Mouse (Mus musculus) lung, postnatal 14 days (tissue): ENCODE measurements around the gene Cpeb3.
"Not testable (repeated sequence)": the region's sequence is repeated elsewhere in the genome, so short reads cannot be mapped to it uniquely, and the experiment has no call there.

ENCODE experiments used
- DNase-seq: peaks from one replicate; pipeline ENCODE4 v3.0.0; 2021

Gene Cpeb3

DNA sequence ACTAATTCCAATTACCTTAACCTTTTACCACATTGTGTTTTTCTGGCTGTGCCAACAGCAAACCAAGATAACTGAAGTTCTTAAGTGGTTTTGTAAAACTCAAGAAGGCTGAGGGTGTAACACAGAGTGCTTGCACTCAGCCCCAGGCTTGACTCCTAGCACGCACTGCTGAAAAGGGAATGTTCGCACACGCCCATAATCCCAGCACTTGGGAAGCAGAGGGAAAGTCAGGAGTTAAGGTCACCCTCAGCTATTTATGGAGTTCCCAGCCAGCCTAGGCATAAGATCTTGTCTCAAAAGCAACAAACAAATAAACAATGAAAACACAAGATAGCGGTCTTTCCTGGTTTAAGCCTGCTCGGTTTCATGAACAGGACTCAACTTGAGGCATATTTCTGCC is 63.0 kb downstream of the Cpeb3 start:
- DNase-seq: no peak

DNA sequence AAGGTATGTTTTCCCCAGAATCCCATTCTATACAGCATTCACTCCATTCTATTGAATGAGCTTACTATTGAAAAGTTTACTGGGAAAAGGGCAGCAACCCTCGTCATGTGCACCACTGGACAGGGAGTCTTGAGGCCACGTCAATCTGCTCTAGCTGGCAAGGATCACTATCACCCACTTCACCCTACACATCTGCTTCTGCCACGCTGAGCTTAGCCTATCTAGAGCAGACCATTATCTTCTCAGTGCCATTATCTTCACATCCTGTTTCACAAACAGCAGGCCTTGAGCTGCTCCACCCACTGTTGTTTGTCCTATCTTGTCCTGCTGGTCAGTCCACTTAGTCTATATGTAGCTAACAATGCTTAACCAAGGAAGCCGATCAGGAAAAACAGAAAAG is 66.8 kb downstream of the Cpeb3 start:
- DNase-seq: no peak

DNA sequence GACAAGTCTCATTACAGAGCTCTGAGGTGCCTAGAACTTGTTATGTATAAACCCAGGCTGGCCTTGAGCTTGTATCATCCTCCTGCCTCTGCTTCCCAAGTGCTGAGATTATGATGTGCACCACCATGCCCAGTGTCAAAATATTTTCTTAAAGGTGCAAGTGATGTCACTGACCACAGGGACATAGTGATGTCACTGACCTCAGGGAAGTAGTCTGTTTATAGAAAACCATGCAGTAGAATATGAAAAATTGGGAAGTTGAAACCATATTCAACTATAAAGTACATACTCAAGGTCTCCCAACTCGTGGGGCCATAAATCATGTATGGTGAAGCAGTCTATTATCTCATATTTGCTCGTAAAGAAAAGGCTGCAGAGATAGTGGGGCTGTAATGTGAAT is 71.3 kb downstream of the Cpeb3 start:
- no peak for DNase-seq

DNA sequence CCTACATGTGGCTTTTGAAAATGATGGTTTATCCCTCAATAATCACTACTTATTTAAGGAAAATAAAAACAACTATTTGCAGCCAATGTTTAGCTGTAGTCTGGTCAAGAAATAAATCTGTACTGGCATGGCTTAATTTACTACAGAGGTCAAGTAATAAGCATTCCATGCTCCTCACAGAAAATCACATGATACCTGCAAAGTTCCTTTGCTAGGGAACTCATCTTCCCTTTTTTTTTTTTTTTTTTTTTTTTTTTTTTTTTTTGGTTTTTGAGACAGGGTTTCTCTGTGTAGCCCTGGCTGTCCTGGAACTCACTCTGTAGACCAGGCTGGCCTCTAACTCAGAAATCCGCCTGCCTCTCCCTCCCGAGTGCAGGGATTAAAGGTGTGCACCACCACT is 72.9 kb downstream of the Cpeb3 start:
- not testable (repeated sequence) for DNase-seq

- DNase-seq: no peak
Observed at GRCm38 (mm10) chr19:37133666-37134065, 74.7 kb downstream of the Cpeb3 start.

DNA sequence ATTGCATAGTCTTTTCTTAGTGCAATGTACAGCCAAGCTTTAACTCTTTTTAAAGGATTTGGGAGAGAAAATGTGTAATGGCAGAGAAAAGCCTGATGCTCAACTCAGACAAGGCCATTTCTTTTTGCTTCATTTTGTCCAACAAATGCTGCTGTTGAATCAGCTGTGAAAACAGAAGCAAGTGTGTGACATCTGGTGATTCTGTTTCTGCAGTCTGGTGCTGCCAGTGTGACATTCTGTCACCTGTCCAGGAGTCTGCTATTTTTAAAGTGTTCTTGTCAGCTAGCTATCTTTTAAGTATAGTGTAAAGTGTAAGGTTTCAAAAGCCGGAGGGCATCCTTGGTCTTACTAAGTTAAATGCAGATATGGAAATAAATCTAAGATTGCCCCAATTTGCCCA is 76.7 kb downstream of the Cpeb3 start:
- no peak for DNase-seq

DNA sequence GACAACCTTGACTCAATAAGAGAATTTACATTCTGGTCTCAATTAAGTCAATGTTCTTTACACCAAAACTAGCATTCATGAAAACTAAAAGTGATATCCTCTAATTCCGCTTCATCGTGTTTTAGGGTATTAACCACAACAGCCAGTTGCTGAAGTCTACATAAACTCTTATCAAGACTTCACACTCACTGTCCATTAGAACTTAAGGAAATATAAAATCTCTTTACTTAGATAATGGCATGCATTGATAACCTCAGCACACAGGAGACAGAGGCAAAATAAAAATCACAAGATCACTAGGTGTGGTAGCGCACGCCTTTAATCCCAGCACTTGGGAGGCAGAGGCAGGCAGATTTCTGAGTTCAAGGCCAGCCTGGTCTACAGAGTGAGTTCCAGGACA is 79.9 kb downstream of the Cpeb3 start:
- no peak for DNase-seq

DNA sequence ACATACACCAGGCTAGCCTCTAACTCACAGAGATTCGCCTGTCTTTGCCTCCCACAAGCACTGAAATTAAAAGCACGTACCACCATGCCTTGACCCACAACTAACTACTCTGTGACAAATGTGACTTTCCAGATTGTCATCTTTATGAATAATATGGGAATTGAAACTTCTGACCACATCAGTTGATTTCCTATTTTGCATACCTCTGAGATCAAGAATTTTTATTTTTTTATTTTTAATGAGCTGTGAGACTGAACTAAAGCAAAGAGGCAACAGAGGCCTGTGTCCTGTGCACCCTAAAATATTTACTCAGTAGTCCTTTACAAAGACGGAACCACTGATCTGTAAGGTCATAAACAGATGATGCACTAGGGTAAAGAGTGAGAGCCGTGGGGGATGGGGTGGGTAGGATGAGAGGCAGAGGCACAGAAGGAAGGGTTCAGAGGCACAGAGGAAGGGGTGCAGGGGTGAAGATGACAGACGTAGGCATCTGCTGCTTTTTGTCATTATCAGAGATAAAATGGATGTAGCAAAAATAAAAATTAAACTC is 81.3 kb downstream of the Cpeb3 start:
- DNase-seq: no peak

DNA sequence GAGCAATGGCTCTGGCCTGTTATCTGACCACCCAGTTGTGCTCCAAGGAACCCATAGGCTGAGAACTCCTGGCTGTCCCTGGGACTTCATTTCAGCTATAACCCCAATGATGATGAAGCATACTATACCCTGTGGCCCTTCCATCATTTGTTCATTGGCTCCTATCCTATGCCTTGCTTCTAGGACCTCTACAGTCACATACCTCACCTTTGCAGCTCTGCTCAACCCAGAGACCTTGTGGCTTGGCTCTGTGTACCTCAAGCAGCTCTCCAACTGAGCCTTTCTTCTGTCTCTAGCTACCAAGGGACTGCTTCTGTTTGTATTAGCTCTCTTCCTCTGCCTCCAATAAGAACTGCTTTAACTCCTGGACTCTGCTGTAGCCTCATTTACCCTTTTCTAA is 83.4 kb downstream of the Cpeb3 start:
- no peak for DNase-seq

DNA sequence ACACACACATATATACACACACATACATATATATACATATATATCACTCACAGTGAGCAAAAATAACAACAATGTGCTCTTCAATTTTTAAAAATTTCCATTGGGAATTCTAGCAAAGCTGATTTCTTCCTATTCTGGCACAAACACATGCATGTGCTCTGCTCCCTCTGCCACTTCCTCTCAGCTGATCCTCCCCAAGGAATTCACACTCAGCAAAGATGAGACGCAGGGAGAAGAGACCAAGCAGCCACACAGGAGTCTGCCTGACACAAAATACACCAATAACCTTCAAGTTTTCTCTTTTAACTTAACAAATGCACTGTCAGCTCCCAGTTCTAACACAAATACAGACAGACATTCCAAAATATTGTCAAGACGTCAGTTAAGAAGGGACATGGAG is 89.1 kb downstream of the Cpeb3 start:
- no peak for DNase-seq

DNA sequence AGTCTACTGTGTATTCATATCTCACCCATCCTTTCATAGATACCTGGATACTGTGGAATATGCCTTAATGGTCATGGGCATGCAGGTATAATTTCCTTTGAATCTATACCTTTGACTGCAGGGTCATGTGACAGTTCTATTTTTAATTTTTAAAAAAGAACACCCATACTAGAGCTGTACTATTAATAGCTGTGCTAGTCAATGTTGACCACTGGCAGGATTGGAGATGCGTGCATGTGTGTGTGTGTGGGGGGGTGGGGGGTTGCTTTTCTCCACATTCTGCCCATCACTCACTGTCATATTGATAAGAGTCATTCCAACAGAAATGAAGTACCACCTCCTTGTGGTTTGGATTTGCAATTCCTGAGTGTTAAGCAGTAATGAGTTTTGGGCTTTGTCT is 92.6 kb downstream of the Cpeb3 start:
- no peak for DNase-seq

GRCm38 (mm10) chr19:37115374-37115773 is 93.0 kb downstream of the Cpeb3 start:
- no peak for DNase-seq

GRCm38 (mm10) chr19:37111831-37112230 is 96.6 kb downstream of the Cpeb3 start:
- no peak for DNase-seq

DNA sequence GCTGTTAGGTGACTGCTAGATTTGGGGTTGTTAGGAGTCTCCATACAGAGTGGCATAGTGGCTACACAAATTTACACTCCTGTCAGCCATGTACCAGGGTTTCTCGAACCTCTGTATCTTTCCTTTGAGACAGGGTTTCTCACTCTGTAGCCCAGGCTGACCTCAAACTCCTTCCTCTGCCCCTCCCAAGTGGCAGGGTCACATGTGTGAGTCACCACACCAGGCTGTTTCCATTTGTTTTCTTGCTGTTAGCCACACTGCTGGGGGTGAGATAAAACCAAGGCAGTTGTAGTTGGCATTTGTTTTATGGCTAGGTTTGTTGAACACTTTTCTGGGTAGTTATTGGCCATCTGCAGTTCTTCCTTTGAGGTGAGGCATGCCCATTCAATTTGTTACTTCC is 97.9 kb downstream of the Cpeb3 start:
- DNase-seq: no peak

DNA sequence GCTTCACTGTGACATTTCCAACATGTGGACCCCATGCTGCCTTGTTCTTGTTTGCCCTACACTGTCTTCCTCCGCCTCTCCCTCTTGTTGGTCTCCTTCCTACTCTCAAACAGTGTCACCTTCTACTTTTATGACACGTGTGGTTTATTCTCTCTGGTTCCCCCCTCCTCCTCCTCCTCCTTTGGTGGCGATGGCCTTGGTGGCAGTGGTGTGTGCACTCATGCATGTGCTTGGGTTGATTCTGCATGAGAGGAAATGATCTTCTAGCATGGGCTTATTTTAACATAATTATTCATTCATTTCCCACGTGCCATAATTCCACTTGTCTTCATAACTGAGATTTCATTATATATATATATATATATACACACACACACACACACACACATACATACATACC is 98.5 kb downstream of the Cpeb3 start:
- no peak for DNase-seq

DNA sequence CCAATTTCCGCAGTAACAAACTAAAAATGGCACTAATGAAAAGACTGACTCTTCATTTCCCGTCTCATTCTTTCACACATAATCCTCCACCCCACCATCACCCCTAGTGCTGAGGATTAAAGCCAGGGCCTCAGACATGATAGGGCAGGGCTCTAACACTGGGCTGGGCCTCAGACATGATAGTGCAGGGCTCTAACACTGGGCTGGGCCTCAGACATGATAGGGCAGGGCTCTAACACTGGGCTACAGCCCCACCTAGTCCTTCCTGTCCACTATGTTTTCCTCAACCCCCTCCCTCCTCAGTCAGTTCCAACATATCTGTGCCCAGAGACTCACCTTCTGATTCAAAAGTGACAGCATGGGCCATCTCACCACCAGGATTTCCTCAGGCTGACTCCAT is 107.7 kb downstream of the Cpeb3 start:
- DNase-seq: no peak

DNA sequence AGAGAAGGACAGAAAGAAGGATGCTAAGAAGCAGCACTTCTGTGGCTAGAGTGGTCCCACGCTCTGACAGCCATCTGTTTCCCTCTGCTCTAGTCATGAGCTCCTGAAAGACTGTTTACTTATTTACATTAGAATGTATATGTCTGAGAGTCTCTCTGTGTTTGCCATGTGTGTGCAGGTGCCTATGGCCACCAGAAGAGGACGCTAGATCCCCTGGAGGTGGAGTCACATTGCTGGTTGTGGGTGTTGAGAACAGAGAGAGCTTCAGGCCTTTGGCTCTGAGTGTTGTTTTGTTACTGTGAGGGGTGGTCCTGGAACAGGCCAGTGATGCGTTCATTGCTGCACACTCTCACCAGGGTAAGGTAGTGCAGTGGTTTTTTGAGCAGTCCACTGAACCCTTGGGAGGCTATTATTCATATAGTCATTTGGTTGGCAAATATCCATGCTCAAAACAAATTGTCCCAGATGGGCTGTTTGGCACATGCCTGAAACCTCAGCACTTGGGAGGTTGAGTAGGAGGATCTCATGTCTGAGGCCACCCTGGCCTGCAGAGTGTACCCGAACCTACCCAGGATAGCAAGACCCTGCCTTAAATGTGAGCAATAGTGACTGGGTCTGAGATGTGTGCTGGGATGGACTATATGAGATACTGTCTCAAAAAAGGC is 112.6 kb downstream of the Cpeb3 start:
- no peak for DNase-seq

- DNase-seq: no peak
Observed at GRCm38 (mm10) chr19:37093181-37093580, 115.2 kb downstream of the Cpeb3 start.

DNA sequence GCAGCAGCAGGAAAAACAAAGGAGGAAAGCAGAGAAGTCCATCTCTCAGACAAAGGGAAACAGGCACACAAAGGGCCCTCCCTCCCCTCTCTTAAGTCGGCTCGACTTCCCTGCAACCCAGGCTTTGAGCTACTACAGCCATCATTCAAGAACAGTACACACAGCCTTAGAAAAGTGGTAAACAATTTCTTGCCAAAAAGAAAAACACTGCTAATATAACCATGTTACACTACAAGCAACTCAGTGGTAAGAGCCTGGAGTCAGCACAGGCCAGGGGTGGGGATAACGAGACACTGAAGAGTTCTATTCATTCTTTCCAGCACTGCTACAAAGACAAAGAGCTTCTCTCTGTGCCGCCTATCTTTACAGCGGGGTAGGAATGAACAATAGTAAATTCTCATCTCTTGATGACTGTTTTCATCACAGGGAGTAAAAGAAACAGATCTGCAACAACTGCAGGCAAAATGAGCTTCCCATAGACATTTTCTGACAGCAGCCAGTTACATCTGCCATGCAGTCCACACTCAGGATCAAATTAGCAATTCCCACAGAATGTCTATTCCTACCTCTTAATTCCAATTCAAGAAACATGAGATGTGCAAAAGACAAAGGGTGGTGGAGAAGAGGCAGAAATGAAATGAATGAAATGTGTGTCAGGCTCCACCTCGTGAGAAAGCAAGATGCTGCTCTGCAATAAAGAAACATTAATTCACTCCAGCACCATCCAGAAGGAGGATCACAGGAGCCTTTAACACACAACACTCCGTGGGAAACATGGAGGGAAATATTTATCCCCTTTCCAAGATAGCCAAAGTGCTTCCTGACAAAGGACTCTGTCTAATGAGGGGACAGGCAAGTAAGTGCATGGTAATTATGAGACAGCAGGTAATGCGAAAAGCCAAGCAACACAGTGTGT is 118.0 kb downstream of the Cpeb3 start:
- no peak for DNase-seq

GRCm38 (mm10) chr19:37088043-37088748 is 120.2 kb downstream of the Cpeb3 start:
- DNase-seq: no peak

DNA sequence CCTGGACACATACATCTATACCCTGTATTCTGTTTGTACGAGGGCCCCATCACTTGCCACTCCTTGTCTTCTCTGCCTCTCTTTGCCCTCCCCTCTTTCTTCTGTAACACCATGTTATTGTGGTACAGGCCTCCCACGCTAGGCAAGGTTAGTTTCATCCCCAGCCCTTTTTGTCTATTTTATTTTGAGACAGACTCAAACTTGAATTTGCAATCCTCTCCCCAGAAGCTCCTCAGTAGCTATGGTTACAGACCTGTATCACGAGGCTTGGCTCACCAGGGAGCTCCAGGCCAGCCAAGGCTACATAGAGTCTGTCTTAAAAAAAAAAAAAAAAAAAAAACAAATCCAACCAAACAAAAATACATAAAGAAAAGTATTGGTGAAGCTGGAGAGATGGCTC is 123.9 kb downstream of the Cpeb3 start:
- no peak for DNase-seq

DNA sequence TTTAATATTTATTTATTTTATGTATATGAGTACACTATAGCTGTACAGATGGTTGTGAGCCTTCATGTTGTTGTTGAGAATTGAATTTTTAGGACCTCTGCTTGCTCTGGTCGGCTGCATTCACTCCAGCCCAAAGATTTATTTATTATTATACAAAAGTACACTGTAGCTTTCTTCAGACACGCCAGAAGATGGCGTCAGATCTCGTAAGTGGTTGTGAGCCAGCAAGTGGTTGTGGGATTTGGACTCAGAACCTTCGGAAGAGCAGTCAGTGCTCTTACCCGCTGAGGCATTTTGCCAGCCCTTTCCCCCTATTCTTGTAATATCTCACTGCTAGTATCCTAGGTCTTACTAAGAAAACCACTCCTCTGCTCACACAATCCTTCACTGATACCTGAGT is 126.9 kb downstream of the Cpeb3 start:
- DNase-seq: no peak

GRCm38 (mm10) chr19:37079151-37079550 is 129.2 kb downstream of the Cpeb3 start:
- no peak for DNase-seq

GRCm38 (mm10) chr19:37078571-37078970 is 129.8 kb downstream of the Cpeb3 start:
- no peak for DNase-seq
